Mouse (Mus musculus) heart, embryonic 12.5 days (tissue): ENCODE measurements around the gene Gm10799. TPM values are rescaled to one million over a fixed set of nuclear protein-coding genes. Genes with fewer than 3 reads are reported as not detected.
"Not testable (repeated sequence)": the region's sequence is repeated elsewhere in the genome, so short reads cannot be mapped to it uniquely, and the experiment has no call there.

Source experiments
- ATAC-seq: fragments of 200-750 bp; cut with Nextera tagmentation; 2 replicates; pipeline ENCODE4 v1.8.0; 2017; ENCODE audit warnings: moderate TSS enrichment, moderate library complexity; ENCODE audit not compliant: insufficient number of reproducible peaks, low FRiP score
- H3K27ac ChIP-seq: fragments of 300-500 bp; sonication (generic); 2 replicates; pipeline ENCODE4 v1.5.1; 2016; ENCODE audit warnings: mild to moderate bottlenecking, moderate library complexity; ENCODE audit not compliant: poor library complexity, severe bottlenecking
- H3K27me3 ChIP-seq: fragments of 300-500 bp; sonication (generic); replicated peaks from 2 replicates; pipeline ENCODE4 v1.6.1; 2016; ENCODE audit warnings: mild to moderate bottlenecking, moderate library complexity
- H3K36me3 ChIP-seq: fragments of 300-500 bp; sonication (generic); 2 replicates; pipeline ENCODE4 v1.6.1; 2016; ENCODE audit warnings: mild to moderate bottlenecking, moderate library complexity
- H3K4me1 ChIP-seq: fragments of 300-500 bp; sonication (generic); replicated peaks from 2 replicates; pipeline ENCODE4 v1.6.1; 2016; ENCODE audit warnings: mild to moderate bottlenecking
- H3K4me2 ChIP-seq: fragments of 300-500 bp; sonication (generic); 2 replicates; pipeline ENCODE4 v1.6.1; 2016; ENCODE audit warnings: mild to moderate bottlenecking, moderate library complexity
- H3K4me3 ChIP-seq: fragments of 300-500 bp; sonication (generic); 2 replicates; pipeline ENCODE4 v1.5.1; 2016; ENCODE audit warnings: mild to moderate bottlenecking
- H3K9ac ChIP-seq: fragments of 300-500 bp; sonication (generic); 2 replicates; pipeline ENCODE4 v1.6.1; 2016; ENCODE audit warnings: mild to moderate bottlenecking, moderate library complexity
- H3K9me3 ChIP-seq: fragments of 300-500 bp; sonication (generic); replicated peaks from 2 replicates; pipeline ENCODE4 v1.6.1; 2016; ENCODE audit warnings: mild to moderate bottlenecking, moderate library complexity
- WGBS: fragments of 180-500 bp; shearing (Covaris S2); methylation state at CpG from one replicate; pipeline ENCODE4 v1.1.7; 2016; 5-methylcytosine and 5-hydroxymethylcytosine counted together
- polyA plus RNA-seq: library from polyadenylated mRNA; unstranded; fragments of >200 nt; fragmentation: Nextera tagmentation; extraction: Ambion mirVana; gene quantifications from 2 replicates; pipeline ENCODE4 v1.2.1, GENCODE M21; 2016

The Gm10799 gene
- polyA plus RNA-seq, 1 experiment from 2014 or later: not detected

DNA sequence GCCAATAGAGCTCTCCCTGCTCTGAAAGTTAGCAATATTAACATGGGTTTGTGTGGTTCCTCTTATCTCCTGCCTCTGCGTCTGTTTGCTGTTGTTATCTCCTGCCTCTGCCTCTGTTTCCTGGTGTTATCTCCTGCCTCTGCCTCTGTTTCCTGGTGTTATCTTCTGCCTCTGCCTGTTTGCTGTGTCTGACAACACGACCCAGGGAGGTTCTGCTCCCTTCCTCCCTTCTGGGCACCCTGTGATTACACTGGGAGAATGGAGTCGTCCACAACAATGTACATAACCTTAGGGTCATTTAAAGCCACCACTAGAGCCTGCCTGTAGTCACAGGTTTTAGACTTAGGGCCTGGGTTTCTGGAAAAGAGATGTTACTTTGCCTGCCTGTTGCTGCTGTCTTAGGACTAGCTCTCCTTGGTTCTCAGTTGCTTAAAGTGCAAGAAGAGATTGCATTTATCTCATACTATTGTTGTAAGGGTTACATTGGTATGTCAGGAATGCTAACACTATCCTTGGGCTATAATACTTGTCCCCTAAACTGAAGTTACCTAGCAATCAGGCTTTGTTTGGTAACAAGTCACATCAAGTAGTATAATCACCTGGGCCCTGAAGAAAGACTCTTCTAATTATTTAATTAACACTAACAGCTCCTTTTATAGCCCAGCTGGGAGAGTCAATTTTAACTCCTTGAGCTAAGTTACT, 30.3 kb upstream of the Gm10799 start:
- peak overlapping the region; percentile 43 for H3K4me2 ChIP-seq
- no peaks in the 10 kb centered on the region for H3K9me3 ChIP-seq
- no peaks in the 10 kb centered on the region for H3K36me3 ChIP-seq
- ATAC-seq: peak; percentile 88
- H3K4me1 ChIP-seq: peaks cover 45% of the 10 kb centered on the region
- H3K9ac ChIP-seq: no peak overlapping the region
- 0 out of 2 replicates have a peak overlapping the region, but pooled peaks have one; percentile 6 for H3K4me3 ChIP-seq
- no peaks in the 10 kb centered on the region for H3K27me3 ChIP-seq
- H3K27ac ChIP-seq: peak overlapping the region; percentile 80
- 3% methylated on average over 3 of the region's 3 CpGs for WGBS

DNA sequence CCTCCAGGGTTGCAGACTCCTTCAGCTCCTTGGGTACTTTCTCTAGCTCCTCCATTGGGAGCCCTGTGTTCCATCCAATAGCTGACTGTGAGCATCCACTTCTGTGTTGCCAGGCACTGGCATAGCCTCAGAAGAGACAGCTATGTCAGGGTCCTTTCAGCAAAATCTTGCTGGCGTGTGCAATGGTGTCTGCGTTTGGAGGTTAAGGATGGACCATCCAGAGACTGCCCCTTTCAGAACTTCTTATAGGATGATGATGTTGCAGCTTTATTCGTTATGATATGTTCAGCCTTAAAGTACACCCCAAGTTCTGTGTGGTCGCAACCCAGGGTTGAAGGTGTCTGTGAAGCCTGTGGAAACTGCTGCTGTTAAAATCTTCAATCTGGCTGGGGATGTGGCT, 29.0 kb upstream of the Gm10799 start:
- H3K27me3 ChIP-seq, H3K9me3 ChIP-seq, ATAC-seq, H3K36me3 ChIP-seq: not testable (repeated sequence)
- Histone ChIP-seq H3K4me1 (peaks cover 34% of the 10 kb centered on the region), H3K27ac (peak overlapping the region; percentile 97), H3K9ac (peak overlapping the region; percentile 31; the same call in 1 of the 2 replicates), H3K4me3 (peak overlapping the region; percentile 60), H3K4me2 (peak overlapping the region; percentile 71)
- WGBS: 78% methylated on average over 4 of the region's 4 CpGs

DNA sequence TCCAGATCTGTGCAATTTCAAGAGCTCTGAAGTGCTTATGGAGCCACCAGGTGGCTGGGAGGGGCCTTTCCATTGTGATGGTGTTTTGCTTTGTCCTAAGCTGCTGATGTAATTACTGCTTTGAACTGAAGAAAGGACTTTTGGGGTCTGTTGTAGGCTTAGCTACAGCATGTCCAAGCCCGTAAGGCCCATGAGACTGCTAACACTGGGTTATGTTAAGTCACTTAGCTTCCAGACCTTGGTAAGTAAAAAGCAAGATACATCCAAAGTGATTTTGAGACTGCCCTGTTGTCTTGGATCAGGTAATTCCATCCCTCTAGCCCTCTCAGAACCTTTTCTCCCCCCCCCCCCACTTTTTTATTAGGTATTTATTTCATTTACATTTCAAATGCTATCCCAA, 28.4 kb upstream of the Gm10799 start:
- not testable (repeated sequence) for H3K27me3 ChIP-seq, H3K36me3 ChIP-seq, H3K9me3 ChIP-seq
- Histone ChIP-seq H3K4me1 (peaks cover 30% of the 10 kb centered on the region), H3K27ac (peak overlapping the region; percentile 97; the same call in 1 of the 2 replicates), H3K9ac (peak overlapping the region; percentile 31; the same call in 1 of the 2 replicates), H3K4me2 (peak overlapping the region; percentile 71), H3K4me3 (peak overlapping the region; percentile 60)
- ATAC-seq: peak; percentile 36; the same call in 1 of the 2 replicates
- WGBS: 61% methylated on average over 1 of the region's 1 CpGs

DNA sequence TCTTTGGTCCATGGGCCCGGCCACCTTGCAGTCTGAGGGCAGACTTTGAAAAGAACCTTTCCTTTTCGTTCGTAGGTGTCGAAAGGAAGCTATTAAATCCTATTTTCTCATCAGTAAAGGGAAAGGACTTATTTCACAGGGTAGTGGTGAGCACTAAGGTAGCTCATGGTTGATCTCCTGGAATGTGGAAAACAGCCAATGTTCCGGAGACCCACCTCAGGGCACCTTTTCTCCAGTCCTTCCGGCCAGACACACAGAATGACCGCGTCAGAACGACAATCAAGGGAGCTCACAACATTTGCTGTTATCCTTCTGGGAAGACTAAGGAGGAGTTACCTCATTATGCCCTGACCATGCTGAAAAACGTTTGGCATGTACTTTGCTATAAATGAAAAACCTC, 27.9 kb upstream of the Gm10799 start:
- no peak for ATAC-seq
- peak overlapping the region; percentile 60 for H3K4me3 ChIP-seq
- H3K36me3 ChIP-seq: no peaks in the 10 kb centered on the region
- H3K27me3 ChIP-seq: no peaks in the 10 kb centered on the region
- 21% methylated on average over 10 of the region's 10 CpGs for WGBS
- H3K27ac ChIP-seq: peak overlapping the region; percentile 97
- H3K4me2 ChIP-seq: peak overlapping the region; percentile 71
- no peaks in the 10 kb centered on the region for H3K9me3 ChIP-seq
- H3K9ac ChIP-seq: peak overlapping the region; percentile 83
- peaks cover 30% of the 10 kb centered on the region for H3K4me1 ChIP-seq

DNA sequence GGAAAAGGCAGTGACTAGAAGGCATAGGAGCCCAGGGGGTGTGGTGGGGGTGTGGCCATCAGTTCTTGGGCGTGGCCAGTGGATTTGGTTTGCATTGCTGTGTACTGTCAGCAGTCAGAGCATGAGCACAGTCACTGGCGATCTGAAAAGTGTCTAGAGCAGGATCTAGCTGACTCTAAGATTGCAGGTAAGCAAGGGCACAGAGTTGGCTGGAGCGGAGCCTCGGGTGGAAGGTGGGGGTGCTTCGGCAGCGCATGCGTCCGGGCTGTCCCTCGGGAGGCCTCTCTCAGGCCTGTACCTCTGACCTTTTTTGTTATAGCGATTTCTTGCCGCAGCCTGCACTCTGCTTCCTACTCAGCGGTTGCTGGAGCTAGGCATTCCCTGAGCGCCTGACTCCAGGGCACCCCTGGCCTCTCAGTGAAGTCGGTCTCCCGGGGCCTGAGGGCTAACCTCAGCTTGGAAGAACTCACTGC, 27.4 kb upstream of the Gm10799 start, which contains the start of gene Cd59a:
Gene Cd59a (plus strand): TSS at position 61 of the 473 bp plus-strand sequence.
- Histone ChIP-seq H3K4me1 (peaks cover 30% of the 10 kb centered on the region), H3K36me3 (no peaks in the 10 kb centered on the region), H3K4me3 (peak within 1 kb of the TSS; percentile 60), H3K27ac (peak within 1 kb of the TSS; percentile 97), H3K27me3 (no peaks in the 10 kb centered on the region), H3K4me2 (peak within 1 kb of the TSS; percentile 71), H3K9me3 (no peaks in the 10 kb centered on the region), H3K9ac (peak within 1 kb of the TSS; percentile 83)
- 5% methylated on average over 15 of the region's 15 CpGs for WGBS
- ATAC-seq: peak; percentile 90

DNA sequence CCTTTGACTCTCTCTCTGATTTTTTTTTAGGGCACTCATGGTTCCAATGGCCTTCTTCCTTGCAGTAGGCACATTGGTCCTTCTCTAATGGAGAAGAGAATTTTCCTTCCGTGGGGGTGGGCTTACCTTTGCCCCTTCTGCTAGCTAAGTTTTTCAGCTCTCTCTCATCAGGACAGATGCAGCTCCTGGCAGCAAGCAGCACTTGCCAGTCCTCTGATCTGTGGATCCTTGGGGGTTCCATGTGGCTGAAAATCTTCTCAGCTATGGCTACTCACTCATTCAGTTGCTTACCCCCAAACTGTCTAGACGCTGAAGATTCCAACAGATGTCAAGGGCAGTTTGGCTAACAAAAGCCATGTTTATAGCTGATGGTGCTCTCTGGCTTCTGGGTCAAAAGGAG, 25.0 kb upstream of the Gm10799 start:
- WGBS: 77% methylated on average over 2 of the region's 2 CpGs

DNA sequence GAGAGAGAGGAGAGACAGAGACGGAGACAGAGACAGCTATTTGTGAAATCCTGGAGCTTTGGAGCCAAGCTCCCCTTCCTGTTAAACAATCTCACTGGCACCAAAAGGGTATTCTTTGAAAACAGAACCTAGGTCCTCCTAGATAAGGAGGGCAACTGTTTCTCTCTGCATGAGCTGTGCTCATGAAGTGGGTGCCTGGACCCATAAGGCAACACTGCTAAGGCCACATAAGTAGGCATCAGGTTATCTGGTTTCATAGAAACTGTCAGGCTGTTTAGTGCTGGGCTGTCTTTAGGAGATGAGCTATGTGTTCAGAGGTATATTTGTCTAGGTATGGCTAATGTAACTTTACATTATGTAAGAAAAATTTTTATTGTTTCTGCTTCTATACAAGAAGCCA, 19.2 kb upstream of the Gm10799 start:
- not testable (repeated sequence) for H3K4me1 ChIP-seq, H3K9me3 ChIP-seq, H3K4me3 ChIP-seq, H3K4me2 ChIP-seq, H3K9ac ChIP-seq, H3K36me3 ChIP-seq, H3K27me3 ChIP-seq, H3K27ac ChIP-seq, ATAC-seq
- WGBS: 90% methylated on average over 1 of the region's 1 CpGs

More for the DNA sequence above, 25.0 kb upstream of the Gm10799 start:
- Histone ChIP-seq H3K4me1 (peaks cover 14% of the 10 kb centered on the region), H3K9ac (no peak overlapping the region), H3K36me3 (no peaks in the 10 kb centered on the region), H3K4me3 (no peak overlapping the region), H3K27me3 (no peaks in the 10 kb centered on the region), H3K9me3 (no peaks in the 10 kb centered on the region), H3K27ac (no peak overlapping the region), H3K4me2 (no peak overlapping the region)
- ATAC-seq: no peak

DNA sequence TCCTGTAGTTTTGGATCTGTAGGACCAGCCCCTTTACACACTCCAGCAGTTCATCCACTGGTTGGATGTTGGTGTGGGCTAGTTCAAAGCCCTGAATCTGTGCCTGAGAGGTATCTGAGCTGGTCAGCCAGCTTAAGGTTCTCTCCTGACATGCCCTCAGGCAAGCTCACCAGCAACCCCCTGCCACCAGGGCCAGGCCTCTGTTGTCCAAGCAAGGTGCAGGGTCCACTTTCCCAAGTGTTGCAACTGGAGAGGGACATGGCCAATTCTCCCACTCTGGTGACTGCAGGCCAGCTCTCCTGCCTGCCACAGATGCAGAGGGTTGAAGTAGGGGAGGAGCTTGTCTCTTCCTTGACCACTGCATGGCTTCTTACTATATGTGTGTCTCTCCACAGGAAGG, 15.7 kb upstream of the Gm10799 start:
- not testable (repeated sequence) for H3K27me3 ChIP-seq, ATAC-seq, H3K4me1 ChIP-seq, H3K27ac ChIP-seq, H3K36me3 ChIP-seq, H3K4me2 ChIP-seq, H3K4me3 ChIP-seq, H3K9me3 ChIP-seq, H3K9ac ChIP-seq

DNA sequence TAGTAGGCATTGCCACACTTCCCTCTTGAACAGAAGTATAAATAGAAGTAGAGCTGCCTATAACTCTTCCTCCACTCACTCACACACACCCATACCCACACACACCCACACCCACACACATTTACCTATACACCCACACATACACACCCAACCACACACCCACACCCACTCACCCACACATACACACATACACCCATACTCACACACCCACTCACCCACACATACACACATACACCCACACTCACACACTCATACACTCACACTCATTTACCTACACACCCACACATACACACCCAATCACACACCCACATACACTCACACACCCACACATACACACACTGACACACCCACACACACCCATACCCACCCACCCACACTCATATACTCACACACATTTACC, 14.1 kb upstream of the Gm10799 start:
- no peaks in the 10 kb centered on the region for H3K9me3 ChIP-seq
- no peak overlapping the region for H3K4me2 ChIP-seq
- H3K27me3 ChIP-seq: no peaks in the 10 kb centered on the region
- no peak for ATAC-seq
- H3K4me3 ChIP-seq: no peak overlapping the region
- H3K36me3 ChIP-seq: no peaks in the 10 kb centered on the region
- no peak overlapping the region for H3K9ac ChIP-seq
- H3K27ac ChIP-seq: no peak overlapping the region
- 0 out of 2 replicates have a peak, but pooled peaks cover 8% of the 10 kb centered on the region for H3K4me1 ChIP-seq

DNA sequence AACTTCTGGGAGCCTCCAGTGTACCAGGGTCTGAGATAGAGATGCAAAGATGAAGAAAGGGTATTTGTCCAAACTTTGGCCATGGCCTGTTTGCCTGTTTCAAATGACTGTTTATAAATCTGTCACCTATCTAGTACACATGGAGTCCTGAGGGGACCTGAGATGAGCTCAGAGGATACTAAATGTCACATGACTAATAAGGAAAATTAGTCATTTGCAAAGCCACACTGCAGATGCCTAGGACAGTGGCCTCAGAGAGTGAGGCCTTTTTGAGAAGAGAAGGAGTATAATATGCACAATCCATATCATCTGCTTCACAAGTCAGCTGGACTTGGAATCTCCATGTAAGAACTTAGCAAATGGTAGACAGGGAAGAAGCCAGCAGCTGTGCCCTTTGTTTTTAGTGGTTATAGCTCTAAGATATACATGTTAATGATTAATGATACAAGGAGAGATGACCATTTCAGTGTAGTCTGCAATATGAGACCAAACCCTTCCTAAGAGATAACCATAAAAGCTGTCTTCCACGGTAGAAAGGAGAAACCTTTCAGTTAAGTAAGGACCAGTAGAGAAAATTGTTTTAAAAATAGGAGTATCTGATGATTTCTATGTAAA, 13.2 kb upstream of the Gm10799 start:
- not testable (repeated sequence) for H3K4me2 ChIP-seq, H3K9me3 ChIP-seq, H3K27me3 ChIP-seq, H3K9ac ChIP-seq, H3K4me3 ChIP-seq, ATAC-seq, H3K4me1 ChIP-seq, H3K27ac ChIP-seq, H3K36me3 ChIP-seq
- WGBS: no CpG with 5 or more reads among the region's 1 CpGs

DNA sequence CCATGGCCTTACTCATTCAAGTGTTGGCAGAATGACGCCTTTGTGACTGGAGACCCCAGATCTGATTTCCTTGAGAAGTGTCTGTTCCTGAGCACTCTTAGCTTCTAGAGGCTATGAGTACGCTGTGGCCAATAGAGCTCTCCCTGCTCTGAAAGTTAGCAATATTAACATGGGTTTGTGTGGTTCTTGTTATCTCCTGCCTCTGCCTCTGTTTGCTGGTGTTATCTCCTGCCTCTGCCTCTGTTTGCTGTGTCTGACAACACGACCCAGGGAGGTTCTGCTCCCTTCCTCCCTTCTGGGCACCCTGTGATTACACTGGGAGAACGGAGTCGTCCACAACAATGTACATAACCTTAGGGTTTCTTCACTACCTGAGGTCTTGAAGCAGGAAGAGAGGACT, 9.9 kb upstream of the Gm10799 start:
- not testable (repeated sequence) for H3K9me3 ChIP-seq, H3K4me2 ChIP-seq, H3K27me3 ChIP-seq, H3K36me3 ChIP-seq, H3K4me1 ChIP-seq, H3K4me3 ChIP-seq, H3K9ac ChIP-seq, H3K27ac ChIP-seq
- peak; percentile 91 for ATAC-seq
- WGBS: 49% methylated on average over 5 of the region's 5 CpGs
